Mouse (Mus musculus) left cerebral cortex, postnatal 36 days (tissue): ENCODE data around the gene Gdpd5. TPM values are rescaled to one million over a fixed set of nuclear protein-coding genes. Genes with fewer than 3 reads are reported as not detected.

Experiments used
- DNase-seq, 2 experiments: peaks; one replicate each; pipeline ENCODE4 v3.0.0; 2021 to 2022; ENCODE audit warnings: low spot score in 2 of 2, mixed read lengths in 1 of 2
- intact Hi-C: fragments of 180-260 bp; cut with DNase I; formaldehyde crosslinking; loops from one replicate; pipeline ENCODE4 v1.15.1; 2025
- total RNA-seq, 2 experiments: library from RNA; stranded (reverse); gene quantifications; 2 replicates each; pipeline ENCODE4 v1.2.3; 2021

Gene Gdpd5
- total RNA-seq, 2 experiments from 2014 or later = 32.2 to 44.9 TPM

GRCm38 (mm10) chr7:99401373-99401772 lies 20.2 kb downstream of the Gdpd5 start:
- intact Hi-C loops = no loop called here
- DNase-seq = no peak

GRCm38 (mm10) chr7:99402477-99402876 lies 21.3 kb downstream of the Gdpd5 start:
- intact Hi-C loops = no loop called here
- DNase-seq = no peak

- intact Hi-C loops = no loop called here
- DNase-seq = no peak
These were observed 22.0 kb downstream of the Gdpd5 start for GRCm38 (mm10) chr7:99403254-99403653.

GRCm38 (mm10) chr7:99404031-99404735 lies 23.0 kb downstream of the Gdpd5 start:
- intact Hi-C loops = no loop called here
- DNase-seq = no peak

- DNase-seq = no peak
- intact Hi-C loops = no loop called here
These were observed 24.4 kb downstream of the Gdpd5 start for GRCm38 (mm10) chr7:99405386-99406155.

- intact Hi-C loops = no loop called here
- DNase-seq = no peak
These were observed 26.4 kb downstream of the Gdpd5 start for GRCm38 (mm10) chr7:99407598-99407997.

- peak in 1 of 2 experiments; percentile 22 for DNase-seq
- intact Hi-C loops = no loop called here
These were observed 28.4 kb downstream of the Gdpd5 start for GRCm38 (mm10) chr7:99409441-99410222.

GRCm38 (mm10) chr7:99410315-99410714 lies 29.1 kb downstream of the Gdpd5 start:
- intact Hi-C loops = no loop called here
- DNase-seq = no peak

GRCm38 (mm10) chr7:99411047-99411779 lies 30.0 kb downstream of the Gdpd5 start:
- intact Hi-C loops = no loop called here

GRCm38 (mm10) chr7:99415045-99415444 lies 33.8 kb downstream of the Gdpd5 start:
- intact Hi-C loops = no loop called here
- no peak for DNase-seq

More at GRCm38 (mm10) chr7:99411047-99411779, 30.0 kb downstream of the Gdpd5 start:
- DNase-seq = no peak

- intact Hi-C loops = no loop called here
- DNase-seq = no peak
These were observed 38.1 kb downstream of the Gdpd5 start for GRCm38 (mm10) chr7:99419311-99419710.

- DNase-seq = no peak
- intact Hi-C loops = no loop called here
These were observed 39.8 kb downstream of the Gdpd5 start for GRCm38 (mm10) chr7:99421006-99421405.

- DNase-seq = no peak
- intact Hi-C loops = no loop called here
These were observed 43.4 kb downstream of the Gdpd5 start for GRCm38 (mm10) chr7:99424538-99425155.

- intact Hi-C loops = no loop called here
- no peak for DNase-seq
These were observed 44.5 kb downstream of the Gdpd5 start for GRCm38 (mm10) chr7:99425706-99426105.

GRCm38 (mm10) chr7:99427031-99427430 lies 45.8 kb downstream of the Gdpd5 start:
- DNase-seq = no peak
- intact Hi-C loops = no loop called here

- intact Hi-C loops = no loop called here
- no peak for DNase-seq
These were observed 46.8 kb downstream of the Gdpd5 start for GRCm38 (mm10) chr7:99427987-99428386.

- no peak for DNase-seq
- intact Hi-C loops = no loop called here
These were observed 47.6 kb downstream of the Gdpd5 start for GRCm38 (mm10) chr7:99428836-99429235.

- no peak for DNase-seq
- intact Hi-C loops = no loop called here
These were observed 48.6 kb downstream of the Gdpd5 start for GRCm38 (mm10) chr7:99429786-99430185.

- no peak for DNase-seq
- intact Hi-C loops = no loop called here
These were observed 49.0 kb downstream of the Gdpd5 start for GRCm38 (mm10) chr7:99430246-99430645.
